12 mouse cellular contexts compared by ENCODE assay signal in genomic region chr3:92503528-92503927, GRCm38 (mm10).
"Had no signal": no experiment of that assay in that cellular context is flagged by ENCODE, and none has a peak within 500 bp of the region (broad histone marks: within the 10 kb centered on the region; RNA-seq: fewer than 3 reads in every experiment).

No protein-coding gene starts in this region.

- DNase-seq: retina, postnatal 1 day; right cerebral cortex, adult 18-20 months; right cerebral cortex, postnatal 14 days; right cerebral cortex, postnatal 25 days; right cerebral cortex, postnatal 4 days; spleen, adult 18-20 months; thymus, adult 18-20 months; thymus, adult 2 months; thymus, postnatal 14 days; thymus, postnatal 25 days; thymus, postnatal 36 days; thymus, postnatal 4 days had no signal
